Mouse (Mus musculus): Measurements from ENCODE around the gene Pdzrn3. TPM values are rescaled to one million over a fixed set of nuclear protein-coding genes. Genes with fewer than 3 reads are reported as not detected.

Gene Pdzrn3
- total and polyA plus RNA-seq, 3 experiments = not detected

- no peaks in the 10 kb centered on the region for H3K27me3 ChIP-seq (replicated peaks)
- H3K36me3 ChIP-seq (replicated peaks in 1 of 2; ENCODE audit: control insufficient read depth in 1 of 2, insufficient read depth in 1 of 2, low read length in 1 of 2) = no peaks in the 10 kb centered on the region
- H3K79me2 ChIP-seq (replicated peaks; ENCODE audit: control insufficient read depth, extremely low read depth, insufficient read depth, poor library complexity, severe bottlenecking) = no peaks in the 10 kb centered on the region
- no peak overlapping the region for H3K27ac ChIP-seq (ENCODE audit: insufficient read depth, low read depth)
- H3K9ac ChIP-seq (ENCODE audit: insufficient read depth, low read depth) = no peak overlapping the region
- no peak for DNase-seq (ENCODE audit: extremely low read depth)
- peaks cover 81% of the 10 kb centered on the region for H3K9me3 ChIP-seq (replicated peaks; ENCODE audit: low read length)
- H3K4me1 ChIP-seq (ENCODE audit: control insufficient read depth in 1 of 2, insufficient read depth in 2 of 2) = no peaks in the 10 kb centered on the region
- dilution Hi-C loops (cut with MboI; ENCODE audit: extremely low pct_ligation_motif_present, extremely low pct_unique_long_range_greater_than_20kb, low sequenced_read_pairs) = no loop called here
- no peak overlapping the region for H3K4me2 ChIP-seq (ENCODE audit: insufficient read depth, low read depth, poor library complexity, severe bottlenecking)
- no peak overlapping the region for H3K4me3 ChIP-seq (replicated peaks in 1 of 3; ENCODE audit: low read depth in 2 of 3, low read length in 2 of 3, poor library complexity in 1 of 3)
- TF ChIP-seq NELFE (IDR thresholded peaks at IDR 0.05; ENCODE audit: low read depth, low read length) (no peak), ZNF384 (IDR thresholded peaks at IDR 0.05; ENCODE audit: low read depth, low read length) (no peak), PAX5 (IDR thresholded peaks at IDR 0.05; ENCODE audit: low read length) (no peak), EP300 (IDR thresholded peaks at IDR 0.05; ENCODE audit: low read length) (no peak), E2F4 (IDR thresholded peaks at IDR 0.05; ENCODE audit: insufficient replicate concordance, low read depth, low read length) (no peak), CTCF (conservative IDR thresholded peaks at IDR 0.05 in 1 of 2, IDR thresholded peaks at IDR 0.05 in 1 of 2; ENCODE audit: low read depth in 2 of 2, low read length in 2 of 2) (no peak), ZC3H11A (IDR thresholded peaks at IDR 0.05; ENCODE audit: low read depth, low read length) (no peak), JUND (conservative IDR thresholded peaks at IDR 0.05; ENCODE audit: low read depth, low read length) (no peak), HCFC1 (IDR thresholded peaks at IDR 0.05; ENCODE audit: low read depth, low read length) (no peak), ZKSCAN1 (IDR thresholded peaks at IDR 0.05; ENCODE audit: borderline replicate concordance, low read depth, low read length) (no peak), ZMIZ1 (IDR thresholded peaks at IDR 0.05; ENCODE audit: low read depth, low read length) (no peak), SIN3A (IDR thresholded peaks at IDR 0.05; ENCODE audit: low read length) (no peak), ELF1 (IDR thresholded peaks at IDR 0.05; ENCODE audit: low read depth, low read length) (no peak), CHD1 (IDR thresholded peaks at IDR 0.05; ENCODE audit: low read depth, low read length) (no peak), TCF12 (IDR thresholded peaks at IDR 0.05; ENCODE audit: low read depth, low read length) (no peak), GABPA (IDR thresholded peaks at IDR 0.05; ENCODE audit: insufficient replicate concordance, low read depth, low read length) (no peak)
- in situ Hi-C loops (cut with MboI; ENCODE audit: low pct_ligation_motif_present, low pct_unique_long_range_greater_than_20kb, low sequenced_read_pairs) = no loop called here
These were observed 90.6 kb downstream of the Pdzrn3 start for GRCm38 (mm10) chr6:101287077-101287476.

GRCm38 (mm10) chr6:101284368-101284955, 93.2 kb downstream of the Pdzrn3 start:
- H3K4me1 ChIP-seq (ENCODE audit: control insufficient read depth in 1 of 2, insufficient read depth in 2 of 2) = no peaks in the 10 kb centered on the region
- H3K4me3 ChIP-seq (replicated peaks in 1 of 3; ENCODE audit: low read depth in 2 of 3, low read length in 2 of 3, poor library complexity in 1 of 3) = no peak overlapping the region
- no peak for DNase-seq (ENCODE audit: extremely low read depth)
- H3K9ac ChIP-seq (ENCODE audit: insufficient read depth, low read depth) = no peak overlapping the region
- H3K9me3 ChIP-seq (replicated peaks; ENCODE audit: low read length) = peaks cover 77% of the 10 kb centered on the region
- H3K27me3 ChIP-seq (replicated peaks) = no peaks in the 10 kb centered on the region
- H3K79me2 ChIP-seq (replicated peaks; ENCODE audit: control insufficient read depth, extremely low read depth, insufficient read depth, poor library complexity, severe bottlenecking) = no peaks in the 10 kb centered on the region
- in situ Hi-C loops (cut with MboI; ENCODE audit: low pct_ligation_motif_present, low pct_unique_long_range_greater_than_20kb, low sequenced_read_pairs) = no loop called here
- TF ChIP-seq MEF2A (IDR thresholded peaks at IDR 0.05; ENCODE audit: borderline replicate concordance, low read depth, low read length) = no peak
- TF ChIP-seq SIN3A (IDR thresholded peaks at IDR 0.05; ENCODE audit: low read length) = no peak
- TF ChIP-seq NRF1 (IDR thresholded peaks at IDR 0.05; ENCODE audit: low read depth, low read length) = no peak
- TF ChIP-seq RAD21 (IDR thresholded peaks at IDR 0.05; ENCODE audit: low read depth, low read length) = no peak
- no peak for TF ChIP-seq ZC3H11A (IDR thresholded peaks at IDR 0.05; ENCODE audit: low read depth, low read length)
- TF ChIP-seq MXI1 (IDR thresholded peaks at IDR 0.05; ENCODE audit: low read depth, low read length) = no peak
- no peak for TF ChIP-seq E2F4 (IDR thresholded peaks at IDR 0.05; ENCODE audit: insufficient replicate concordance, low read depth, low read length)
- TF ChIP-seq SMC3 (IDR thresholded peaks at IDR 0.05; ENCODE audit: low read depth, low read length) = no peak
- no peak for TF ChIP-seq CHD2 (IDR thresholded peaks at IDR 0.05; ENCODE audit: low read length)
- TF ChIP-seq USF1 (IDR thresholded peaks at IDR 0.05; ENCODE audit: low read depth, low read length) = no peak
- no peak for TF ChIP-seq NELFE (IDR thresholded peaks at IDR 0.05; ENCODE audit: low read depth, low read length)
- no peak for TF ChIP-seq ETS1 (conservative IDR thresholded peaks at IDR 0.05; ENCODE audit: low read depth, low read length)
- H3K36me3 ChIP-seq (replicated peaks in 1 of 2; ENCODE audit: control insufficient read depth in 1 of 2, insufficient read depth in 1 of 2, low read length in 1 of 2) = no peaks in the 10 kb centered on the region
- no peak overlapping the region for H3K4me2 ChIP-seq (ENCODE audit: insufficient read depth, low read depth, poor library complexity, severe bottlenecking)
- dilution Hi-C loops (cut with MboI; ENCODE audit: extremely low pct_ligation_motif_present, extremely low pct_unique_long_range_greater_than_20kb, low sequenced_read_pairs) = no loop called here
- H3K27ac ChIP-seq (ENCODE audit: insufficient read depth, low read depth) = no peak overlapping the region
